Mouse (Mus musculus) liver, embryonic 12.5 days (tissue): Measurements from ENCODE around the gene D630023F18Rik. TPM values are rescaled to one million over a fixed set of nuclear protein-coding genes. Genes with fewer than 3 reads are reported as not detected.

Experiments used
- ATAC-seq: fragments of 200-750 bp; cut with Nextera tagmentation; 2 replicates; pipeline ENCODE4 v1.8.0; 2017; ENCODE audit warnings: moderate number of reproducible peaks, mild to moderate bottlenecking, moderate library complexity
- H3K27ac ChIP-seq: fragments of 300-500 bp; sonication (generic); 2 replicates; pipeline ENCODE4 v1.5.1; 2016; ENCODE audit warnings: mild to moderate bottlenecking
- H3K27me3 ChIP-seq: fragments of 300-500 bp; sonication (generic); replicated peaks from 2 replicates; pipeline ENCODE4 v1.6.1; 2016; ENCODE audit warnings: mild to moderate bottlenecking, moderate library complexity
- H3K36me3 ChIP-seq: fragments of 300-500 bp; sonication (generic); 2 replicates; pipeline ENCODE4 v1.6.1; 2016; ENCODE audit warnings: mild to moderate bottlenecking, moderate library complexity
- H3K4me1 ChIP-seq: fragments of 300-500 bp; sonication (generic); 2 replicates; pipeline ENCODE4 v1.6.1; 2016
- H3K4me2 ChIP-seq: fragments of 300-500 bp; sonication (generic); 2 replicates; pipeline ENCODE4 v1.6.1; 2016; ENCODE audit warnings: mild to moderate bottlenecking, moderate library complexity
- H3K4me3 ChIP-seq: fragments of 300-500 bp; sonication (generic); 2 replicates; pipeline ENCODE4 v1.5.1; 2016; ENCODE audit warnings: mild to moderate bottlenecking, moderate library complexity
- H3K9ac ChIP-seq: fragments of 300-500 bp; sonication (generic); 2 replicates; pipeline ENCODE4 v1.6.1; 2016; ENCODE audit warnings: mild to moderate bottlenecking, moderate library complexity
- H3K9me3 ChIP-seq: fragments of 300-500 bp; sonication (generic); replicated peaks from 2 replicates; pipeline ENCODE4 v1.6.1; 2016; ENCODE audit warnings: mild to moderate bottlenecking, moderate library complexity
- WGBS: fragments of 180-500 bp; shearing (Covaris S2); methylation state at CpG from one replicate; pipeline ENCODE4 v1.1.7; 2016; ENCODE audit not compliant: insufficient replicate concordance; 5-methylcytosine and 5-hydroxymethylcytosine counted together
- polyA plus RNA-seq: library from polyadenylated mRNA; unstranded; fragments of >200 nt; fragmentation: Nextera tagmentation; extraction: Ambion mirVana; gene quantifications from 2 replicates; pipeline ENCODE4 v1.2.1, GENCODE M21; 2016

D630023F18Rik gene
- polyA plus RNA-seq, 1 experiment from 2014 or later, result 0.33 TPM

DNA sequence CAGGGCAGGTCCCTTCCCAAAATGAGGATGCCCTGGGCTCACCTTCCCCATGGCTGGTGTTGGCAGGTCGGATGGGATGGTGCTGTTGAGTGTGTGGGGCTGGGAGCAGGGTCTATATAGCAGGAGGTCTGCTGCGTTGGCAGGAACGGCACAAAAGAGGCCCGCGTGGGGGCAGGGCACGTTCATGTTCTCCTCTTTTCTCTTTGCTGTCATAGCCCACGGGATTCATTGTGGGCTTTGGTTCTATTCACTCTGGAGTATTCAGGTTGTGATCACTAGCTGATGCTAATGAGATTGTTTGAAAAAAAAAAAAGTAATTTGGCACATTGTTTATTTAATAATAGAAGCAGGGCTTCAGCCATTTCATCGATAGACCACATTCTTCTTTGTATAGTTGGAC, 59.7 kb downstream of the D630023F18Rik start, which contains the start of gene Crygd:
TSS of gene Crygd (minus strand) at position 101 of the 400 bp plus-strand sequence.
- Histone ChIP-seq H3K4me3 (no peak within 1 kb of the TSS), H3K4me2 (no peak within 1 kb of the TSS), H3K27ac (no peak within 1 kb of the TSS), H3K36me3 (no peaks in the 10 kb centered on the region), H3K9ac (no peak within 1 kb of the TSS), H3K4me1 (no peaks in the 10 kb centered on the region), H3K9me3 (no peaks in the 10 kb centered on the region), H3K27me3 (no peaks in the 10 kb centered on the region)
- no peak for ATAC-seq
- WGBS, result 77% methylated on average over 8 of the region's 8 CpGs

Other genes starting within 250 kb of the D630023F18Rik start
- 3.1 and 3.8 TPM in 2 replicates for gene Plekhm3, start 166.4 kb downstream of the D630023F18Rik start, polyA plus RNA-seq
- gene Akr1cl, start 90.5 kb downstream of the D630023F18Rik start, polyA plus RNA-seq, result not detected in 2 replicates
- gene Cryge, start 72.1 kb downstream of the D630023F18Rik start, polyA plus RNA-seq, result not detected in 2 replicates
- not detected in 2 replicates for gene Crygd, start 59.8 kb downstream of the D630023F18Rik start, polyA plus RNA-seq
- gene Crygc, start 49.5 kb downstream of the D630023F18Rik start, polyA plus RNA-seq, result not detected in 2 replicates
- not detected in 2 replicates for gene Crygb, start 40.9 kb downstream of the D630023F18Rik start, polyA plus RNA-seq
- gene Cryga, start 19.8 kb downstream of the D630023F18Rik start, polyA plus RNA-seq, result not detected in 2 replicates
- not detected in 2 replicates for gene Gm28845, start 3.7 kb downstream of the D630023F18Rik start, polyA plus RNA-seq
- gene Idh1, start 63.3 kb upstream of the D630023F18Rik start, polyA plus RNA-seq, result 77.0 and 77.2 TPM in 2 replicates
- 7.6 TPM in 2 replicates for gene Pikfyve, start 63.5 kb upstream of the D630023F18Rik start, polyA plus RNA-seq
- not detected in 2 replicates for gene Pth2r, start 158.8 kb upstream of the D630023F18Rik start, polyA plus RNA-seq